Mouse (Mus musculus) erythroblast, adult 5-6 weeks (primary cell): ENCODE measurements around the gene Cpn2. TPM values are rescaled to one million over a fixed set of nuclear protein-coding genes. Genes with fewer than 3 reads are reported as not detected.

Experiments
- total RNA-seq, 2 experiments: library from RNA; stranded (forward) in 1 of 2; stranded (reverse) in 1 of 2; fragments of 150-400 nt in 1 of 2; fragments of 200-764, 138-1000 nt in 1 of 2; gene quantifications; 2 replicates each; pipeline versions ENCODE4 v1.2.3 to v1.2.4; 2015 to 2017; ENCODE audit warnings: low replicate concordance in 2 of 2

Gene Cpn2
- total RNA-seq, 2 experiments from 2014 or later, result not detected

Other genes with a start within 250 kb of the Cpn2 start
- gene Hes1, start 203.1 kb downstream of the Cpn2 start, total RNA-seq (2015; ENCODE audit: low replicate concordance), result not detected in 2 replicates
- gene Hes1, start 203.1 kb downstream of the Cpn2 start, total RNA-seq (2017; ENCODE audit: low replicate concordance), result 0.26 and 10.9 TPM in 2 replicates
- gene Lrrc15, start 15.8 kb upstream of the Cpn2 start, total RNA-seq (2015; ENCODE audit: low replicate concordance), result not detected in 2 replicates
- 0.09 TPM in 1 of 2 replicates, not detected in the other for gene Lrrc15, start 15.8 kb upstream of the Cpn2 start, total RNA-seq (2017; ENCODE audit: low replicate concordance)
- gene Gp5, start 43.3 kb upstream of the Cpn2 start, total RNA-seq (2015; ENCODE audit: low replicate concordance), result 1.0 TPM in 1 of 2 replicates, not detected in the other
- 0.77 and 2.1 TPM in 2 replicates for gene Gp5, start 43.3 kb upstream of the Cpn2 start, total RNA-seq (2017; ENCODE audit: low replicate concordance)
- gene Atp13a3, start 138.5 kb upstream of the Cpn2 start, total RNA-seq (2015; ENCODE audit: low replicate concordance), result 46.4 and 64.9 TPM in 2 replicates
- gene Atp13a3, start 138.5 kb upstream of the Cpn2 start, total RNA-seq (2017; ENCODE audit: low replicate concordance), result 36.7 and 38.2 TPM in 2 replicates